Mouse (Mus musculus): ENCODE results near the gene Gja4.

GRCm38 (mm10) chr4:127319613-127320012 lies 5.8 kb upstream of the Gja4 start:
- TF ChIP-seq CTCF (IDR thresholded peaks at IDR 0.05; ENCODE audit: extremely low read depth, insufficient read length, insufficient replicate concordance, low read depth, low read length) (peak; percentile 65; the same call in 1 of the 2 replicates), POLR2A (IDR thresholded peaks at IDR 0.05; ENCODE audit: low read depth, low read length) (no peak)
